Comparison of ENCODE assay signal across 10 mouse cellular contexts in genomic region chr15:79471095-79471494, GRCm38 (mm10). TPM values are rescaled to one million over a fixed set of nuclear protein-coding genes. Genes with fewer than 3 reads are reported as not detected.
DNase-seq lines count a peak whose midpoint lies in the region; ATAC-seq and TF ChIP-seq lines count a peak whose summit lies in the region.
"Had no signal": no experiment of that assay in that cellular context is flagged by ENCODE, and none has a peak within 500 bp of the region (broad histone marks: within the 10 kb centered on the region; RNA-seq: fewer than 3 reads in every experiment).

No protein-coding gene starts in this region.

- no peaks in the 10 kb centered on the region for H3K9me3 ChIP-seq in lung, embryonic 15.5 days
- no peaks in the 10 kb centered on the region for H3K9me3 ChIP-seq in lung, postnatal 0 days (ENCODE audit: low read length)
- no peaks in the 10 kb centered on the region; the same call in 1 of the 2 replicates for H3K9me3 ChIP-seq in intestine, embryonic 16.5 days (ENCODE audit: control insufficient read depth, low read length)
- no peaks in the 10 kb centered on the region for H3K9me3 ChIP-seq in neural tube, embryonic 14.5 days (ENCODE audit: control insufficient read depth, low read length)

- no peak overlapping the region for H3K9ac ChIP-seq in lung, embryonic 15.5 days
- no peak overlapping the region for H3K9ac ChIP-seq in lung, postnatal 0 days (replicated peaks; ENCODE audit: low read depth)
- H3K9ac ChIP-seq in intestine, embryonic 16.5 days (ENCODE audit: low read depth, low read length) = no peak overlapping the region
- no peak overlapping the region for H3K9ac ChIP-seq in neural tube, embryonic 14.5 days (replicated peaks; ENCODE audit: low read depth, low read length)

- no peak overlapping the region for H3K4me3 ChIP-seq in lung, embryonic 15.5 days
- H3K4me3 ChIP-seq in lung, postnatal 0 days (ENCODE audit: low read depth, low read length) = no peak overlapping the region
- H3K4me3 ChIP-seq in intestine, embryonic 16.5 days (ENCODE audit: low read length) = no peak overlapping the region
- H3K4me3 ChIP-seq in neural tube, embryonic 14.5 days (ENCODE audit: low read depth, low read length) = no peak overlapping the region

- no peaks in the 10 kb centered on the region for H3K36me3 ChIP-seq in lung, embryonic 15.5 days
- H3K36me3 ChIP-seq in lung, postnatal 0 days (ENCODE audit: insufficient read depth, low read length) = no peaks in the 10 kb centered on the region
- no peaks in the 10 kb centered on the region for H3K36me3 ChIP-seq in intestine, embryonic 16.5 days (ENCODE audit: control insufficient read depth, insufficient read depth, low read length)
- no peaks in the 10 kb centered on the region for H3K36me3 ChIP-seq in neural tube, embryonic 14.5 days (ENCODE audit: control insufficient read depth, insufficient read depth, low read length)

- peak overlapping the region; percentile 37; the same call in 1 of the 2 replicates for H3K4me2 ChIP-seq in lung, embryonic 15.5 days
- no peak overlapping the region for H3K4me2 ChIP-seq in lung, postnatal 0 days (replicated peaks; ENCODE audit: low read depth, low read length)
- H3K4me2 ChIP-seq in intestine, embryonic 16.5 days (ENCODE audit: low read depth, low read length) = peak overlapping the region; percentile 24; the same call in 1 of the 2 replicates
- H3K4me2 ChIP-seq in neural tube, embryonic 14.5 days (ENCODE audit: low read depth, low read length) = peak overlapping the region; percentile 4; the same call in 1 of the 2 replicates

- H3K4me1 ChIP-seq in lung, embryonic 15.5 days = 0 out of 2 replicates have a peak, but pooled peaks cover 3% of the 10 kb centered on the region
- no peaks in the 10 kb centered on the region for H3K4me1 ChIP-seq in lung, postnatal 0 days (ENCODE audit: insufficient read depth, low read depth, low read length)
- no peaks in the 10 kb centered on the region for H3K4me1 ChIP-seq in intestine, embryonic 16.5 days (ENCODE audit: control insufficient read depth, insufficient read depth, low read length)
- no peaks in the 10 kb centered on the region for H3K4me1 ChIP-seq in neural tube, embryonic 14.5 days (ENCODE audit: control insufficient read depth, insufficient read depth, low read length)

- DNase-seq in frontal cortex, postnatal 36 days (ENCODE audit: low spot score in 2 of 2) = no peak
- DNase-seq in lung, postnatal 0 days (ENCODE audit: low spot score) = no peak
- no peak for DNase-seq in urinary bladder, postnatal 25 days (ENCODE audit: low spot score)
- DNase-seq in lung, postnatal 14 days = no peak
- DNase-seq: lung, adult 18-20 months had no signal

- no peak for TF ChIP-seq EP300 in lung, postnatal 0 days (IDR thresholded peaks at IDR 0.05)

- no peaks in the 10 kb centered on the region for H3K27me3 ChIP-seq in lung, embryonic 15.5 days
- no peaks in the 10 kb centered on the region for H3K27me3 ChIP-seq in lung, postnatal 0 days (replicated peaks; ENCODE audit: insufficient read depth, low read length)
- no peaks in the 10 kb centered on the region for H3K27me3 ChIP-seq in intestine, embryonic 16.5 days (replicated peaks; ENCODE audit: control insufficient read depth, insufficient read depth, low read length)
- H3K27me3 ChIP-seq in neural tube, embryonic 14.5 days (ENCODE audit: control insufficient read depth, insufficient read depth, low read length) = no peaks in the 10 kb centered on the region

- no peak for TF ChIP-seq CTCF in lung, postnatal 0 days (IDR thresholded peaks at IDR 0.05)

- peak; percentile 60; the same call in 1 of the 2 replicates for ATAC-seq in frontal cortex, adult (ENCODE audit: low TSS enrichment)
- ATAC-seq in lung, embryonic 15.5 days (ENCODE audit: borderline replicate concordance, extremely low read depth, low FRiP score, low TSS enrichment) = no peak
- ATAC-seq in lung, postnatal 0 days = no peak
- no peak for ATAC-seq in intestine, embryonic 16.5 days
- no peak for ATAC-seq in neural tube, embryonic 14.5 days (ENCODE audit: low read depth)

- WGBS in lung, embryonic 15.5 days = 49% methylated on average over 10 of the region's 10 CpGs
- 43% methylated on average over 10 of the region's 10 CpGs for WGBS in lung, postnatal 0 days
- 44% methylated on average over 10 of the region's 10 CpGs for WGBS in intestine, embryonic 16.5 days
- 58% methylated on average over 10 of the region's 10 CpGs for WGBS in neural tube, embryonic 14.5 days

- no peak overlapping the region for H3K27ac ChIP-seq in lung, embryonic 15.5 days
- no peak overlapping the region for H3K27ac ChIP-seq in lung, postnatal 0 days (ENCODE audit: low read length)
- H3K27ac ChIP-seq in intestine, embryonic 16.5 days (ENCODE audit: low read length) = no peak overlapping the region
- H3K27ac ChIP-seq in neural tube, embryonic 14.5 days (ENCODE audit: low read depth, low read length) = no peak overlapping the region

RNA-seq across cellular contexts. Expression of gene Csnk1e, which starts 15.7 kb away (rescaled TPM):
- 97.2 and 99.0 TPM in 2 replicates for polyA plus RNA-seq in lung, embryonic 15.5 days (2015; fragmentation: Nextera tagmentation; extraction: Ambion mirVana)
- 67.2 and 72.4 TPM in 2 replicates for polyA plus RNA-seq in lung, postnatal 0 days (2015; fragmentation: Nextera tagmentation; extraction: Ambion mirVana)
- polyA plus RNA-seq in intestine, embryonic 16.5 days (2015; fragmentation: Nextera tagmentation; extraction: Ambion mirVana) = 28.9 and 30.8 TPM in 2 replicates
- 202 and 236 TPM in 2 replicates for polyA plus RNA-seq in neural tube, embryonic 14.5 days (2014; fragmentation: Nextera tagmentation; extraction: Ambion mirVana)

RNA-seq across cellular contexts. Expression of gene Kcnj4, which starts 33.9 kb away (rescaled TPM):
- polyA plus RNA-seq in lung, embryonic 15.5 days (2015; fragmentation: Nextera tagmentation; extraction: Ambion mirVana) = 0.09 TPM in 1 of 2 replicates, not detected in the other
- not detected in 2 replicates for polyA plus RNA-seq in lung, postnatal 0 days (2015; fragmentation: Nextera tagmentation; extraction: Ambion mirVana)
- not detected in 2 replicates for polyA plus RNA-seq in intestine, embryonic 16.5 days (2015; fragmentation: Nextera tagmentation; extraction: Ambion mirVana)
- polyA plus RNA-seq in neural tube, embryonic 14.5 days (2014; fragmentation: Nextera tagmentation; extraction: Ambion mirVana) = not detected in 2 replicates
- polyA plus RNA-seq: gonadal fat pad, adult 2 months had no signal

RNA-seq across cellular contexts. Expression of gene Kdelr3, which starts 45.1 kb away (rescaled TPM):
- polyA plus RNA-seq in lung, embryonic 15.5 days (2015; fragmentation: Nextera tagmentation; extraction: Ambion mirVana) = 89.6 and 91.0 TPM in 2 replicates
- 54.3 and 64.5 TPM in 2 replicates for polyA plus RNA-seq in lung, postnatal 0 days (2015; fragmentation: Nextera tagmentation; extraction: Ambion mirVana)
- polyA plus RNA-seq in intestine, embryonic 16.5 days (2015; fragmentation: Nextera tagmentation; extraction: Ambion mirVana) = 72.5 and 74.5 TPM in 2 replicates
- 3.9 and 11.6 TPM in 2 replicates for polyA plus RNA-seq in neural tube, embryonic 14.5 days (2014; fragmentation: Nextera tagmentation; extraction: Ambion mirVana)
